Mouse (Mus musculus): Measurements from ENCODE around the gene Atp8b4.

- TF ChIP-seq CTCF (IDR thresholded peaks at IDR 0.05) (no peak), EP300 (IDR thresholded peaks at IDR 0.05) (no peak)
Observed at GRCm38 (mm10) chr2:126505156-126505555, 4.7 kb upstream of the Atp8b4 start.
